Mouse (Mus musculus): Measurements from ENCODE around the gene Nod2. TPM values are rescaled to one million over a fixed set of nuclear protein-coding genes. Genes with fewer than 3 reads are reported as not detected.
"Not testable (repeated sequence)": the region's sequence is repeated elsewhere in the genome, so short reads cannot be mapped to it uniquely, and the experiment has no call there.

Nod2 gene
- polyA plus RNA-seq, 1 experiment = 1.5 TPM

DNA sequence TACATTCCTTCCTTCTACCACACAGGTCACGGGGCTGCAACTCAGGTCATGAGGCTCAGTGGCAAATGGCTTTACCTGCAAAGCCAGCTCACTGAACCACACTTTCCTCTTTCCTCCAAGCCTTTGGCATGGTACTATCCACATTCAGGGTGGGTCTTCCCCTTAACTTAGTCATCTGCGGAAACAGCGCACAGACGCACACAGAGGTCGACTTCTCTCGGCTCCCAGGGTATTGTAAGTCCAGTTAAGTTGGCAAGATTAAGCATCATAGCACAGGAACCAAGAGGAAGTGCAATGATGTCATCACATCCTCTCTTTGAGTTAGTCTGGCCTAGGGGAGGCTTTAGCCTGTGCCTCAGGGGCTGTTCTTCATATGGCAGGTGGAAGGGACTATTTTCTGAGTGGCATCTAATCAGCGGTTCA is 13.8 kb upstream of the Nod2 start:
- no peak for DNase-seq (ENCODE audit: low read depth)

DNA sequence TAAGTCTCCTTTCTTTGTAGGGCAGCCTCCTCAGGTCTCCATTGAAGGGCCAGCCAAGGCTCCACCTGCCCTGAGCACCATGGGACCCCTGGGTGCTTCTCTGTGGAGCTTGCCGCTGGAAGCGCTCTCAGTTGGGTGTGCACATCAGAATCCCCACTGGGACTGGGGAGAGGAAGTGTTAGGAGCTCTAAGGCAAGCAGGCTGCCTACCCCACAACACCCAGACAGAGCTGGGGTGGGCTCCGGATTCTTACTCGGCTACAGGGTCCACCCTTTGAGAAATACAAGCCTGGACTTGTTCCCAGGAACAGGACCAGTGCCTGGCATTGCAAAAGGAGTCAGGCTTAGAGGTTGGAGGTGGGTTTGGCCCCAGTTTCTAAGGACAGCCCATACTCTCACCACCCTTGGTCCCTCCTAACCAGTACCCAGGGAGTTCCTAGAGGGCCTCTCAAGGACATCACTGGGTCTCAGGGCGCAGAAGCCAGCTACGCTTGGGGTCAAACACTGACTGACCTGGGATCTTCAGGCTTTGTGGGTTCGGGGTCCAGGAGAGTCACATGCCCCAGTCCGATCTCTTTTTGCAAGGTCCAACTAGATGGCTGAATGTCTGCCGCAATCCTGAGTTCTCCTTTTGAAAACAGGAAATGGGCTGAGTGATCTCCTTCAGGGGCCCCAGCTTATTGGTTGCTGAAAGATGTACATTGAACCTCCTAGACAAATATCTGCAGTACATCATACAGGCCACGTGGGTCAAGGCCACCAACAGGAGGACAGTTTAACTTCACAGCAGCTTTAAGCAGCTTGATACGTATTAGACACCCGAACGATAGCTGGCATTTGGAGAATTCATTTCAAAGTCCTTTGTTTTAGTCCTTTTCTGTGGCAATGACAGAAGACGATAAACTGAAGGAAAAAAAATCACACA is 11.4 kb upstream of the Nod2 start, which contains the start of gene Snx20:
Snx20 (minus strand) TSS at position 655 of the 924 bp plus-strand sequence.
- DNase-seq (ENCODE audit: low read depth) = no peak

DNA sequence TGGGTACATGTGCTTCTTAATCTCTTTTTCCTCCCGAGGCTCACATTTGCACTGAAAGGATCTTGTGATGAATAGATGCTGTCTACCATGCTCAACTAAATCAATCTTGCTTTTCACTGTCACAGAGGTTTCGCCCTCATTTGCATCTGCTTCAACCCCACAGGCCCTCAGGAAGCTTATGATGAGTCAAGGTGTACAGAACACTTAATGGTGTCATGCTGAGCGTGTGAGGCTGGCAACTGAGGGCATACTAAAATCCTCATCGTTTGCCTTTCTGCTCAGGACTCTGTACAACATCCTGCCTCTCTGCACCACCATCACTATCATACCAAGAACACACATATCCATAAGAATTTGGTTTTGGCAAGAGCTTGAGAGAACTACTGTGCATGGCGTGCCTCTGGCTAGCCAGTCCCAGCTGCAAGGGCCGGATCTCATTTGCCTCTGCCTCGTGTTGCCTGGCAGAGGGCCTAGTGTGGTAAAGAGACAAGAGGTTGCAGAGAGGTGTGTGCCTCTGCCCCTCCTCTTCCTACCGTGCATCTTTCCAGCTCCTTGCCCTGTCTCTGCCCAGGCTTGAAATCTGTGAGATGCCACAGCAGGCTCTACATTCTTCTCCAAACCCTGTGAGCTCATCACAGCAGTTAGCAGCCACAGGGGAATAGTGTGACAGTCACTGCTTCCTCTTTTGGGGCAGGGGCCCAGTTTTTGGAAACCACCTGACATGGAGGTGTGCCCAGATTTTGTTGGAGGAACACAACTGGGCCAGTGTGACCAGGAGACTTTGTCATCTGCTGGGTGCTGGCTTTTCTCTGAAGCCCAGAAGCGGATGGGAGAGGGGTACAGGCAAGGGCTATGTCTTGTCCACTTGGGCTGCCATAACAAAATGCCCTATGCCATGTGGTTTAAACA is 9.8 kb upstream of the Nod2 start:
- no peak for DNase-seq (ENCODE audit: low read depth)

DNA sequence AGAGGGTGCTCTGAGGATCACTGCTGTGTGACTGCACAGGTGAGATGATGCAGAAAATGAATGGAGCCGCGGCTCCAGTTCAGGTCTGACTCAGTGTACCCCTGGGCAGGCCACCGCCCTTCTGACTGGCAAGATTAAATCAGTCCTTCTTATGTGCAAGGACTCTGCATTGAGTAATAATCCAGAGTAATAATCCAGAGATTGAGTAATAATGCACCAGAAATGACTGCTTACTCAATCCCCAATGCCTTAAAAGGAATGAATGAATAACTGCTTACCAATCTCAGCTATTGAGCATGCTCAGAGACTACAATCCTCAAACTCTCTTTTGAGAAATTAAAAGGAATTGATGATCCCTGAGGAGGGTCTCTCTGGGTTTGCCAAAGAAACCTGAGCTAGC is 8.2 kb upstream of the Nod2 start:
- DNase-seq (ENCODE audit: low read depth) = peak; percentile 78

DNA sequence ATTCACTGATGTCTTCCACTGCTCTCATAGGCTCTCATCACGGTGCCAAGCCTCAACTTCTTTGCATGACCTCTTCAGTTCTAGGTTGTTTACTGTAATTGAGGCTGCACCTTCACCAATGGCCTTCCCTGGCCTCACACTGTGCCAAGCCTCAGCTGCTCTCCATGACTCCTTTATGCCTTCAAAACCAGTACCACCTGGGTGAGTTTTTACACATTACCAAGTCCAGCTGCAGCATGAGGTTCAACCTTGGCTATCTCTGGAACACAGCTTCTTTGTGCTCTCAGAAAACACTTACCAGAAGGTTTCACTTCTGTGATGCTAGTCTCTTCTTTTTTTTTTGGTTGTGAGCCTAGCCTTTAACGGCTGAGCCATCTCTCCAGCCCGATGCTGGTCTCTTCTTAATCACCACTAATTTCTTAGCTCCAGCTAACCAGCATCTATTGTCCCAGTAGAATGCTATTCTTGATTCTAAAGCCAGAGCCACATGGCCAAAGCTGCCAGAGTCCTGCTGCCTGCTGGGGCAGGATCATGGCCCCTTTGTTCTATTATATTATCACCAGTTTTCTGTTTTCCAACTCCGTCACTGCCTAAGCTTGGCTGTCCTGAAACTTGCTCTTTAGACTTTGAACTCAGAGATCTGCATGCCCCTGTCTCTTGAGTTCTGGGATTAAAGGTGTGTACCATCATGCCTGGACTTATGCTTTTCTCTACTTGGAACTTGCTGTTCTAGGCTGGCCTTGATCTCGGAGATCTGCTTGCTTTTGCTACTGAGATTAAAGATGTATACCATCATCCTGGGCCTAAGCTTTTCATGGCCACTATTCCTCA is 4.2 kb upstream of the Nod2 start:
- no peak for DNase-seq (ENCODE audit: low read depth)

DNA sequence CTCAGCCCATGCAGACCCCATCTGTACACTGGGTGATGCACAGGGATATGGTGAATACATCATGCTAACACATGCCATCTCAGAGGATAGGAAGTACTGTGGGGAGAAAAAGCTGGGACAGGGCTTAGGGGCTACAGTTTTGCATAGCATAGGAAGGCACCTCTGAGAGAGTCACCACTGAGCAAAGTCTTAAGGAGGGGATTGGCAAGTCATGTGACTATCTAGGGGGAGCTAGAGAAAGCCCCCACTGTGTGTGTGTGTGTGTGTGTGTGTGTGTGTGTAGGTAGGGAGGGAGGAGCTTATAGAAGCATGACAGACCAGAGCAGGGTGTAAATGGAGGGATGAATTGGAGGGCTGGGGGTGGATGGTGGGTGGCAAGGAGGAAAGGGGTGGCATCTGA is 1.2 kb downstream of the Nod2 start:
- DNase-seq (ENCODE audit: low read depth) = no peak

DNA sequence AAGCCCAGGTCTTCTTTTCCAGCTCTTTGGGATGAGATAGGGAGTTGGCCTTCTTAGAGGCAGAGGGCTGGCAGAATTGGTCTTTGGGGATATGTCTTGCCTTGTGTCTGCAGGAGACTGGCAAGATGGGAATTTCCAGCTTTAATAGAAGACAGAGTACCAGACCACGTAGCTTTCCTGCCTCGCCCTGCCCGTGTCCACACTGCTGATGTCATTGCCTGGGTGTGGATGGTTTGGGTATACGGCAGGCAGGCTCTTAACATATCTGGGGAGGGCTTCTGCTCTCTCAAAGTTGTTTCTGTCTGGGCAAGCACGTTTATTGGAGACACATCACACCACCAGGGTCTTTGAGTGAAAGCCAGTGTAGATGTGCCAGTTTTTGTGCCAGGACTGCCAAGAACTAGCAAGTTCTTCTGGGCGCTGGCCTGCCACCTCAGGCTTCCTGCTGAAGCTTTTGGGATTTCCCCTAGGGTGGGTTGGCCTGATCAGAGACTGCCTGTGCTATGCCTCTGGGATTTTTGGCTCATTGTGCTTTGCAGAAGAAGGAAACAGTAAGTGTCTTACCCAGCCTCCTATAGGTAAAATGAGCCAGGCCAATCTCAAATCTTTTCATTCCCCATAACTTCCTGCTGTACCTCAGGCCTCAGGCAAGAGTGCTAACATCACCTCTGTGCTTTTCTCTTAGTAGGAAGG is 3.0 kb downstream of the Nod2 start:
- no peak for DNase-seq (ENCODE audit: low read depth)

DNA sequence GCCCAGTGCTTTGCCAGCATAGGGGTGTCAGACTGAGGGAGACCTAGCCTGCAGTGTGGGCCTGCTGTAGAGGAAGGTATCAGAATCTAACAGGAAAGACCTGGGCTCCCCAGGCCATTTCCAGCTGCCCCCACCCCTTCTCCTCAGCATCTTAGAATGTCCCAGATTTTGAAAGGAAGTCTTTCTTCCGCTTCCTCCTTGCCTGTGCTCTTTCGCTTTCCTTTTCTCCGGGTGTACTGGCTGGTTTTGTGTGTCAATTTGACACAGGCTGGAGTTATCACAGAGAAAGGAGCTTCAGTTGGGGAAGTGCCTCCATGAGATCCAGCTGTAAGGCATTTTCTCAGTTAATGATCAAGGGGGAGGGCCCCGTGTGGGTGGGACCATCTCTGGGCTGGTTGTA is 4.0 kb downstream of the Nod2 start:
- not testable (repeated sequence) for DNase-seq (ENCODE audit: low read depth)

DNA sequence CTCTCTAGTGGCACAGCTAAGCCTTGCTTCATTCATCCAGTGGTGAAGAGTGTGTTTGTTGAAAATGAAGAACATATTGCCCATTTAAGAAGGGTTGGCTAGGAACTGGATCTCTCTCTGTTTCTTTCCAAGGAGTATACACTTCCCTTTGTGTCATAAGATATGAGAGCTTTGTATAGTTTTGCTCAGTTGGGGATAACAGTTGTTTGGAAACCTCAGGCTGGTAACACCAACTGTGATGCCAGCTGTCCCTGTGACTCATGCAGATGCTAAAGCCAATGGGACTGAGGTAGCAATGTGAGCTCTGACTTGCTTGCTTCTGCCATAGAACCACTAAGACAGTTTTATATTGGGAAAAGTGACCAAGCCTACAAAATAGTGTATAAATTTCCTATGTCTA is 8.2 kb downstream of the Nod2 start:
- DNase-seq (ENCODE audit: low read depth) = no peak

DNA sequence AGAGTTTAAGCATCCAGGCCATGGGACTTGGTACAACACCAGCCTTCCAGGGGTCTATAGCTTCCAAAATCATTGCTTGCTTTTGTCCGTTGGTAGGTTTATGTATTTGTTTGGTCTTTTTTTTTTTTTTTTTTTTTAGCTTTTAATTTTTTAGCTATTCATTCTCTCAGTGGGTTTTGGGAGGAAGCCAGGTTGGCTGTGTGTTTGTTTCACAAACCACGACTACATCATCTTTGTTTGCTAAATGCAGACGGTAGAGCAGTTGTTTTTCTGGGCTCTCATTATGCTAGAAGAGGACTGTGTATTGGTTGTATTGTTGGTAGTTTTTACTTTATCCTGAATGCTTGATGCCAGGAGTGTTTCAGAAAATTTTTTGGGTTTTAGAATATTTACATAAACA is 12.8 kb downstream of the Nod2 start:
- DNase-seq (ENCODE audit: low read depth) = no peak

DNA sequence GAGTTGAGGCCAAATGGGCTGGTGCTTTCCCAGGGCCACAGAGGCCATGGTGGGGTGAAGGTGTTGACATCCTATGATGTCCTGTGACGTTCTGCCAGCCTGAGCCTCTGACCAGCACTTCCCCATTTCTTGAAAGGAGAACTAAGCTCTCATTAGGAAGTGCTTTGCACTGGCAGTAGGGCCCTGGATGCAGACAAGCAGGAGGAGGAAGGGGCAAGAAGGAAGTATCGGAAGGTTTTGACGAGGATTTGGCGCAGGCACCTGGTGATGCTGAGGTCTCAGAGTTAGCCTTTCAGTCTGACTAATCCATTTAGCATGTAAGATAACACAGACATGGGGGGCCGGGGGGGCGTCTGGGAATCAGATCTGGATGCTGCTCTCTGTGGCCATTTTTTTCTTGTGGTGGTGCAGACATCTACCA is 15.3 kb downstream of the Nod2 start:
- DNase-seq (ENCODE audit: low read depth) = no peak

DNA sequence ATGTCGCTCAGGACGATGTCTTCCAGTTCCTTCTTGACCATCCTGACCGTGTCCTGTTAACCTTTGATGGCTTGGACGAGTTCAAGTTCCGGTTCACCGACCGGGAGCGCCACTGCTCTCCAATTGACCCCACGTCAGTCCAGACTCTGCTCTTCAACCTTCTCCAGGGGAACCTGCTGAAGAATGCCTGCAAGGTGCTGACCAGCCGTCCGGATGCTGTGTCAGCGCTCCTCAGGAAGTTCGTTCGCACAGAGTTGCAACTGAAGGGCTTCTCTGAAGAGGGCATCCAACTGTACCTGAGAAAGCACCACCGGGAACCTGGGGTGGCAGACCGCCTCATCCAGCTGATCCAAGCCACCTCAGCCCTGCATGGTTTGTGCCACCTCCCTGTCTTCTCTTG is 17.0 kb downstream of the Nod2 start:
- no peak for DNase-seq (ENCODE audit: low read depth)

DNA sequence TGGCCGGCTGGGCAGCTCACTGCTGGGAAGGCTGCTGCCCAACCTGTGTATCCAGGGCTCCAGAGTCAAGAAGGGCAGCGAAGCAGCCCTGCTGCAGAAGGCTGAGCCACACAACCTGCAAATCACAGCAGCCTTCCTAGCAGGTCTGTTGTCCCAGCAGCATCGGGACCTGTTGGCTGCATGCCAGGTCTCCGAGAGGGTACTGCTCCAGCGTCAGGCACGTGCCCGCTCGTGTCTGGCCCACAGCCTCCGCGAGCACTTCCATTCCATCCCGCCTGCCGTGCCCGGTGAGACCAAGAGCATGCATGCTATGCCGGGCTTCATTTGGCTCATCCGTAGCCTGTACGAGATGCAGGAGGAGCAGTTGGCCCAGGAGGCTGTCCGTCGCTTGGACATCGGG is 17.8 kb downstream of the Nod2 start:
- DNase-seq (ENCODE audit: low read depth) = no peak

DNA sequence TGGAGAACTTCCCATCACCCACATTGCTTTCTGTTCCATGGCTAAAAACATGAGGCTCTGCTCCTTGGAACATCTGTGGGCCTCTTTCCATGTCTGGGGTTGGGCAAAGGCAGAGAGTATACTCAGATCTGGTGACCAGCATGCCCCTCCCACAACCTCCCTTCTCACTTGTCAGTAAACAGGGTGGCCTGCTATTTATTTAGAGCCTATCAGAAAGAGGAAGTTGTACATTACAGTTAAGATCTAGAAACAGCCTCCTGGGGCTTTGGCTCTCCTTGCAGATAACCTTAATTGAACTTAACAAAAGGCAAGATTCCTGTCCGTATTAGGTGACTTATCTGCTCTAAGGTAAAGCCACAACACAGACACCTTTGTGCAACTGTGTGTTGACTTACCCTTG is 19.3 kb downstream of the Nod2 start:
- no peak for DNase-seq (ENCODE audit: low read depth)

DNA sequence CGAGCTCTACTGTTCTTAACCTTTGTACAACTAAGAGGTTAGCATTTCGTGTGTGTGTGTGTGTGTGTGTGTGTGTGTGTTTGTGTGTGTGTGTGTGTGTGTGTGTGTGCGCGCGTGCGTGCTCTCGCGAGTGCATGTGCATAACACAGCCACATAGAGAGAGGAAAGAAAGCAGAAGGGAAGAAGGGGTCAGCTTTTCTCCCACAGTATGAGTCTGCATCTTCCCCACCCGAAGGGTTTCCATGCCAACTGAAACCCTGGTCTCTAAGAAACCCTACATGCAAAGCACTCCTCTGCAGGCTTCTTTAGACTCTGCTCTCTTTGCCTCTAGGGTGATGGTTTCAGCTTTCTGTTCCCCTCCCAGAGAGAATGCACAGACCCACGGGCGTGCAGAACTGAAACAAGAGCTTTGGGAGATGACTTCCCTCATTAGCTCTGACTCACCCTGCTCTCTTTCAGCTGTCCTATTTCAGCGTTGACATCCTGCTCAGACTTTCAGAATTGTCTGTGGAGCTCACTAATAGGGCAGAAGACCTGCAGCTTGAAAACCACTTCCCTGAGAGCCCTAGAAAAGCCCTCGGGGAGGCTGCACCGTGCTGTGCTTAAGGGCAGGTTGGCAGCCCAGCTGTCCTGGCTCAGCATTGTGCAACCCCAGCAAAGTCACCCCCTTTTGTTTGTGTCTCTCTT is 21.4 kb downstream of the Nod2 start:
- no peak for DNase-seq (ENCODE audit: low read depth)

DNA sequence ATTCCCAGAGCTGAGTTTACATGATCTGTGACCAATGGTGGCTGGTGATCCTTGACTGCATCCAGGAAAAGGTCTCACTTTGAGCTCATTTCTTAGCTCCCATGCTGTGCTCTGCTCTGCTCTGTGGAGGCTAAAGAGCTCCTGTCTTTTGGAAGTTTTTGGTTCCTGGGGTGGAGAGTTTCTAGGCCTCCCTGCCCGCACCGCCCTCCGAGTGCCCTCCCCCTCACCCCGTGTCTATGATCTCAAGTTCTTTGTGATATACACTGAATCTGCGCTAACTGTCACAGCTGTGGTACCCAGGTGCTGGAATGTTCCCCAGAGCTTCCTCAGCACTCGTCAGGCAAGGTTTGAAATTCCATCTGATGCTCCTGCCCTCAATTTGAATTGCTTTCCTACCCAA is 23.7 kb downstream of the Nod2 start:
- DNase-seq (ENCODE audit: low read depth) = no peak

DNA sequence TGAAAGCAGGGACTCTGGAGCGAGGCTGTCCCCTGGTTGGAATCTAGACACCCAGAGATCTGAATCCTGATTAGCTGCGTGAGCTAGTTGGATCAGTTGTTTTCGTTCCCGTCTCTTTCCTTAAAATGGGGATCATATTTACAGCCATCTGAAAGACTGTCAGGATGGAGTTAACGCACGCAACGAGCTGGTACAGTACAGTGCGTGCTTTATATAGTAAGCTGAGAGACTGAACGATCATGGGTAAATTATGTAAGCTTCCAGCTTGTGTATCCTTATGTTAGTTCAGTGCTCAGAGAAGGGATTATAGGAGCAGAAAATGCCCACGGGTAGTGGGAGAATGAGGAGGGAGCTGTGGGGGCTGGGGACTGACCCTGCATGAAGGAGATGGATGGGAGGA is 24.5 kb downstream of the Nod2 start:
- no peak for DNase-seq (ENCODE audit: low read depth)

DNA sequence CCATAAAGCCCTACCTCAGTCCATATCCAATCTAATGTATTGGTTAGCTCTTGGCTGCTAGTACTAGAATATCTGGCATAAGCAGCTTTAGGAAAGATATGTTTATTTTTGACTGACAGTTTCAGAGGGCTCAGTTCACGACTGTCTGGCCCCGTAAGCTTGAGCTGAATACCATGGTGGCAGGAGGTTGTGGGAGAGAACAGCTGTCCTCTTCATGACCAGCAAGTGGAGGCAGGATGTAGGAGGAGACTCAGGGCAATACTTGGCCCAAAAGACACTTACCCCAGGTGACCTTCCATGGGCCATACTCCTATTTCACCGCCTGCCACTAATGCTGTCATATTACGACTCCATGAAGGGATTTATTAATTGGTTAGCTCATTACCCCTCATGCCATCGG is 26.7 kb downstream of the Nod2 start:
- DNase-seq (ENCODE audit: low read depth) = no peak

DNA sequence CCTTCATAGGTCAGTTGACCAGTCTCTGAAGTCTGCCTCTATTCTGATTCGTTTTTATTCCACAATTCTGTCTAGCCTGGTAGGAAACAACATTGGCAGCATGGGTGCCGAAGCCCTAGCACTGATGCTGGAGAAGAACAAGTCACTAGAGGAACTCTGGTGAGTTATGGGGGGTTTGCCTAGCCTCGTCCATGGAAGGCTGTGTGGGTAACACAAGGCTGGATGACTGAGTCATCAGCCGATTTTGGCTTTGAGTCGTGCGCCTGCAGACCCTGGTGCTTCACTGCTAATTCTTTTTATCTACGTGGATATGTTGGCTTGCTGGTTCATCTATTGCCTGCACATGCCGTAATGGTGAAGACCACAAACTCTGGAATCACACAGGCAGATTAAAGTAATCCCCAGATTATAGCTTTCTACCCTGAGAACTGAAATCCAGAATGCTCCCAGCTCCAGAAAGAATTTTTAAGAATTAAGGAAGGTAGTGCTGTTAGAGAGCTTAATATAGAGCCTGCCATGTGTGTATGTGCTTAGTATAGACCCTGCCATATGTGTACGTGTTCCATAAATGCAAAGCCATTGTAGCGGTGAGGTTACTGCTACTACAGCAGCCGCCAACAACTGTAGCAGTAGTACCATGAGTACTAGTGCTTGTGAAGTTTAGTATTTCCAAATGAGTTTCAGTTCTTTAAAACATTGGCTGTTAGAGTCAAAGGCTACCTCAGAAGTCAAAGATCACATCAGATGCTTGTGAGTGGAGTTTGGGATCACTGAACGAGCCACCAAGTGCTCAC is 28.5 kb downstream of the Nod2 start:
- no peak for DNase-seq (ENCODE audit: low read depth)

DNA sequence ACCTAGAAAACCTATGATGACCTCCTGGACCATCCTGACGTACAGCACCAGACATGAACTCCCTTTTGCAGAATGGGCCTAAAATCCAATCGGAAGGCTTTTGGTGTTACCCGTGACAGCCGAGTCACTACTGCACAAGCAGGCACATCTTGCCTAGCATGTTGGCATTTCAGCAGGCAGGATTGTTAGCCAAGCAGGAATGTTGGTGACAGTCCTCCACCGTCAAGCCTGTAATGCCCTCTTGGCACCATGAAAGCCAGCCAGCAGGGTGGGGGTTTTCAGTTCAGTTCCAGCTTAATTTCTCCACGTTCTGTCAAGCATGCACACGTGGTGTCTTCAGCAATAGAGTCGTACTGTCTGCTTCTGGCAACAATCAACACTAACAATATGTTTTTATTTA is 30.0 kb downstream of the Nod2 start:
- DNase-seq (ENCODE audit: low read depth) = no peak
